8 mouse cellular contexts compared by ENCODE assay signal in genomic region chr19:17030276-17030675, GRCm38 (mm10).
A peak's percentile ranks its signal among the peaks of the same experiment; 100 is the strongest.
DNase-seq lines count a peak whose midpoint lies in the region; ATAC-seq and TF ChIP-seq lines count a peak whose summit lies in the region.

No protein-coding gene starts in this region.

- H3K36me3 ChIP-seq in ES-E14 (ENCODE audit: control insufficient read depth, insufficient read depth, low read length, poor library complexity, severe bottlenecking): no peaks in the 10 kb centered on the region
- H3K36me3 ChIP-seq in midbrain, embryonic 11.5 days (ENCODE audit: control insufficient read depth, insufficient read depth, low read length): no peaks in the 10 kb centered on the region

- H3K4me2 ChIP-seq in midbrain, embryonic 11.5 days: no peak overlapping the region

- no peak overlapping the region for H3K27ac ChIP-seq in ES-E14 (ENCODE audit: insufficient read depth, low read depth, low read length, poor library complexity, severe bottlenecking)
- no peak overlapping the region for H3K27ac ChIP-seq in midbrain, embryonic 11.5 days (ENCODE audit: low read depth, low read length)

- H3K4me3 ChIP-seq in ES-E14 (ENCODE audit: insufficient read depth in 1 of 2, low read depth in 1 of 2, low read length in 2 of 2, poor library complexity in 1 of 2, severe bottlenecking in 1 of 2): no peak overlapping the region
- H3K4me3 ChIP-seq in midbrain, embryonic 11.5 days (ENCODE audit: low read depth, low read length): no peak overlapping the region

- H3K27me3 ChIP-seq in midbrain, embryonic 11.5 days (ENCODE audit: control insufficient read depth, insufficient read depth, low read length): no peaks in the 10 kb centered on the region

- no peaks in the 10 kb centered on the region for H3K9me3 ChIP-seq in ES-E14 (ENCODE audit: control insufficient read depth, insufficient read depth, low read depth, low read length)
- H3K9me3 ChIP-seq in midbrain, embryonic 11.5 days (ENCODE audit: control insufficient read depth, low read length): no peaks in the 10 kb centered on the region

- in situ Hi-C loops in ES-E14 (cut with MboI; ENCODE audit: low sequenced_read_pairs in 2 of 2, unreplicated experiment in 2 of 2): no loop called here

- peak; percentile 72; the same call in 1 of the 2 replicates for ATAC-seq in midbrain, embryonic 11.5 days (ENCODE audit: low FRiP score)

- H3K4me1 ChIP-seq in ES-E14 (ENCODE audit: control insufficient read depth in 2 of 2, insufficient read depth in 2 of 2, low read length in 2 of 2, poor library complexity in 1 of 2): no peaks in the 10 kb centered on the region; a peak in 1 of 4 replicates
- H3K4me1 ChIP-seq in midbrain, embryonic 11.5 days (ENCODE audit: control insufficient read depth, insufficient read depth, low read length): peaks cover 5% of the 10 kb centered on the region; the same call in 1 of the 2 replicates

- WGBS in midbrain, embryonic 11.5 days: 7% methylated on average over 3 of the region's 3 CpGs

- DNase-seq in gastrocnemius, adult 18-20 months (ENCODE audit: low spot score): peak; percentile 37
- DNase-seq in gastrocnemius, postnatal 25 days: no peak
- peak; percentile 60 for DNase-seq in ES-E14 (ENCODE audit: low read depth, low spot score)
- DNase-seq in cerebellum, adult 8-10 months: peak; percentile 7
- peak; percentile 13 to 54 for DNase-seq in frontal cortex, postnatal 10 days (ENCODE audit: low spot score in 2 of 2)
- peak; percentile 55 to 61 for DNase-seq in layer of hippocampus, postnatal 14 days (ENCODE audit: low spot score in 2 of 2)
- peak; percentile 95 for DNase-seq in midbrain, embryonic 11.5 days (ENCODE audit: low spot score, missing footprints)
- DNase-seq in testis, postnatal 10 days (ENCODE audit: low spot score): peak; percentile 81

- H3K9ac ChIP-seq in ES-E14 (ENCODE audit: insufficient read depth, low read depth, low read length, poor library complexity, severe bottlenecking): no peak overlapping the region
- no peak overlapping the region for H3K9ac ChIP-seq in midbrain, embryonic 11.5 days (ENCODE audit: low read length)

TF ChIP-seq in ES-E14, 5 proteins besides CTCF, POLR2A, EP300 and RAD21:
- TF ChIP-seq ZC3H11A (IDR thresholded peaks at IDR 0.05; ENCODE audit: borderline replicate concordance, low read depth, low read length): peak; percentile 88
- TF ChIP-seq ZNF384 (IDR thresholded peaks at IDR 0.05; ENCODE audit: low read depth, low read length): no peak
- no peak for TF ChIP-seq MAFK (IDR thresholded peaks at IDR 0.05; ENCODE audit: insufficient read depth, low read depth, low read length)
- no peak for TF ChIP-seq HCFC1 (IDR thresholded peaks at IDR 0.05; ENCODE audit: borderline replicate concordance, insufficient read depth, low read length)
- TF ChIP-seq CHD2 (IDR thresholded peaks at IDR 0.05; ENCODE audit: low read depth, low read length): no peak
